Mouse (Mus musculus): Measurements from ENCODE around the gene Chchd1.

Gene Chchd1

DNA sequence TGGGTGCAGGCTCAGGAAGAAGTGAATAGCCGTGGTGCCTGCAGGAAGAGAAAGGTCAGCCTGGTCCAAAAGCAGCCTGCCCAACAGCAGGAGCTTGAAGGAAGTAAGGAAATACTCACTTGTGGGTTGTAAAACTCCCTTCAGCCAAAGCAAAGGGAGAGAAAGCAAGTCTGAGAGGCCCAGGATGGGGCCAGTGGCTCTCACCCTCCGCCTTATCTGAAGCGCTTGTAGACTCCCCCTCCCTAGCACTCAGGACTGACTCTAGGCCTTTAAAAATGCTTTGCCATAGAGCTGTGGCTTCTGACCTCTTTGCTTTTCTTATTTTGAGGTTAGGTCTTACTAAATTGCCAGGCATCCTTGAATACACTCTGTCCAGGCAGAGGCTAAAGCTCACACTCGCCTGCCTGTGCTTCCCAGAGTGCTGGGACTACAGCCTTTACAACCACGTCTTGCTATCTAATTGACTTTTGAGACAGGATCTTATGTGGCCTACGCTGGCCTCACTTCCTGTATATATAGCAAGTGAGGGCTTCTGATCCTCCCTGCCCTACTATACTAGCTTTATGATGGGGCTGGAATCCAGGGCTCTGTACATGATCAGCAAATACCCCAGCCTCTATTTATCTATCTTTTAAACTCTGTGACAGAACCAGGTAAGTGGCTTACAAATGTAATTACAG lies 23.0 kb downstream of the Chchd1 start:
- no peak for DNase-seq (ENCODE audit: low spot score)

DNA sequence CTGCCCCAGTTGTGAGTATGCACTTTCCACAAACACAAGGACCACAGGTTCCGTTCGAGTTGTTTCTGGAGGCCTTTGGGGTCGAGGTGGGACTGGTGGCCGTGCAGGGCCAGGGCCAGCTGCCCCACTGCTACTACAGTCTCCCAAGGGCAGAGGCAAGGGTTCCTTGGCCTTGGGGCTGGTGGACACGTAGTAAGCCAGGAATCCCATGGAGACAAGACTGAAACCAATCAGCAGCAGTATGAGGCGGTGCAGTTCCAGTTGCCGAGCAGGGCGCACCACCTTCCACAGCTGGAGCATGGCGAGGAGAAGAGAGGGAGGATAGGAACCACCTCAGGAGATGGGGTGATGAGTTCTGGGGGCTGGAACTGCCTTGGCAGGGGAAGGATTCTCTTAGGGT lies 27.1 kb downstream of the Chchd1 start:
- no peak for DNase-seq (ENCODE audit: low spot score)

DNA sequence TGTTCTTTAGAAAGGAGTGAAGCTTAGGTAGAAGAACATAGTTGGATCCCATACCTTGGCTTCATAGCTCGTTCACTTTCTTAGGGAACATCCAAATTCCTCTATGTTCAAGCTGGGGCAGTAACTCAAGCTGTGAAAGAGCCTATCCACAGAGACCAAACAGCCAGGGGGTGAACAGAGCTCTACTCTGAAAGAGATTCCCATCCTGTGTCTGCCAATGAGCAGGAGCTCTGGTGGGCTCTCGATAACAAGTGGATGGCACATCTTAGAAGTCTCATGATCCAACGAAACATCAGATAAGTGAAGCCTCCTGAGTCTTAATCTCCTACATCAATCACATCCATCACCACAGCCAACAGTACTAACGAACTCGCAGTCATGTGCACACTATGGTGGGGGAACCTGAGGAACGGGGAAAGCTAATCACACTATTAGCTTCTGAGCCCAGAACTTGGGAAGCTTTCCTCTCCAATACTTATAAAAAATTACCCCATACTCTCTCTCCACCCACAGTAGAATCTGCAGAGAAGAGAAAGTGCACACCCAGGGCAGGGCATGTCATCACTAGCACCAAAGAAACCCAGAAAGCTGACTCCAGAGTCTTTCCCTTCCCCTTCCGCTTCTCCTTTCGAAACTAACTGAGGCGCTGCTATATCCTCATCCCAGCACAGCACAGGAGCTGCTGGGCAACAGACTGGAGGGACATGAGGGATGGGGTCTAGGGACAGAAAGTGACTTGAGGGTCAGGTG lies 28.2 kb downstream of the Chchd1 start:
- DNase-seq (ENCODE audit: low spot score): no peak

DNA sequence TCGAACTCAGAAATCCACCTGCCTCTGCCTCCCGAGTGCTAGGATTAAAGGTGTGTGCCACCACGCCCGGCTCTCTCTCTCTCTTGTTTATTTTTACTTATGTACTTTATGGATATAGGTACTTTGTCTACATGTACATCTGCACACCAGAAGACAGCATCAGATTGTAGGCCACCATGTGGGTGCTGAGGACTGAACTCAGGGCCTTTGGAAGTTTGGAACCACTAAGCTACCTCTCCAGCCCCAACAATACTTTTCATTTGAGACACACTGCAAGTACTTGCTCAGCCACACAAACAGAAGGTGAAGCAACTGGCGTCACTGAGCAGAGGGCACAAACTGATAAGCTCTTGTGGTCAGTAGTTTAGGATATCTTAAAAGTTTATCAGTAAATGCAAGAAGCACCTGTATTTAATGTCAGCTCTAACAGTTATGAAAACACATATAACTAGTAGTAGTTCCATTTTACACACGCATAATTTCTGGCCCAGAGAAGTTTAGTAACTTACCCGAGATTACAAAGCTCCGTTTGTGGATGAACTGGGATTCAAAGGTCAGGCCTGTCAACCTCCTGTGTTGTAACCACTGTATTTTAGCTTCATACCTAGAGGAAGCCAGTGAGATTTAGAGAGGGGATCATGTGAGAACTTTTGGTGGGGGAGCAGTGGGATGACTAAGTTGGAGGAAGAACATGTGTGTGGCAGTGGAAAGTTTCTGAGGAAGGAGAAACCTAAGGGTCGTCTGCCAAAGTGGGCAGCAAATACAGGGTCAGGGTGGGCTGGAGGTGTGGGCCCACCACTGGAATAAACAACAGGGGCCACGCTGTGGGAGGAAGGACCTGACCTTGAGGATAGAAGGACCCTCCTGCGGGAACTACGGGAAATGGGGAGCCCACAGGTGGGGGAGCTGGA lies 30.5 kb downstream of the Chchd1 start:
- peak; percentile 11 for DNase-seq (ENCODE audit: low spot score)

DNA sequence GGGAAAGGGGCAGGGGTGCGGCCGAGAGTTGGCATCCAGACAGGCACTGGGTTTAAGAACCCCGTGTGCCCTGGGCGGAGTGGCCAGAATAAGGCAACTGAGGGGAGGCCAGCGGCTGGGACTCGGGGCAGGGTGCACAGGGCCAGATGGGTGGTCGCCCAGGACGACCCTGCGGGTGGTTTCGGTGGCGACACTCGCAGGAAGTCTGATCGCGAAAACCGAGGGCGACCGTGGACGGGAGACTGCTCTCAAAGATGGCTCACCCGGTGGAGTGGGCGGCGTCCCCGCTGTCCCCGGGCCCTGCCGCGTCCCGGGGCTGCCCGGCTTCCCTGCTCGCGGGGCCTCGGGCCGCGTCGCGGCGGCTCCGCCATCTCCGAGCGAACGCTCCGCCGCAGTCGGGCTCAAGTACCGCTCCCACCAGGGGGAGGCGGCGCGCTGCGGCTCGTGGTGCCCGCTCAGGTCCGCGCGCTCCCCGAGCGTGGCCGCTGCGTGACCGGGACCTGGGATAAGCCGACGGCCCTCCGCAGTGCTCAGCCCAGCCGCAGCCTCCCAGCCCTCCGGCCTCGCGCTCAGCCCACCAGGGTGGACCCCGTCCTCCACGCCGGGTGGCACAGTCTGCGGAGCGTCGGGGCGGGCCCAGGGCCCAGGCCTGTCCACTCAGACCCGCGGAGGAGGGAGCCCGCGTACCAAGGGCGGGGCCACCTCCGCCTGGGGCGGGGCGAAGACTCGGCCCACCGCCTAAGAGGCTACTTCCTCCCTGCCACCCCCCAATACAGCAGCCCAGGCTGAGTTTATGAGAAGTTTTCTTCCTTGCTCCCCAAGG lies 31.4 kb downstream of the Chchd1 start, which contains the start of gene Ndst2:
TSS of gene Ndst2 (minus strand) at position 611 of the 823 bp plus-strand sequence.
- peak; percentile 75 for DNase-seq (ENCODE audit: low spot score)

DNA sequence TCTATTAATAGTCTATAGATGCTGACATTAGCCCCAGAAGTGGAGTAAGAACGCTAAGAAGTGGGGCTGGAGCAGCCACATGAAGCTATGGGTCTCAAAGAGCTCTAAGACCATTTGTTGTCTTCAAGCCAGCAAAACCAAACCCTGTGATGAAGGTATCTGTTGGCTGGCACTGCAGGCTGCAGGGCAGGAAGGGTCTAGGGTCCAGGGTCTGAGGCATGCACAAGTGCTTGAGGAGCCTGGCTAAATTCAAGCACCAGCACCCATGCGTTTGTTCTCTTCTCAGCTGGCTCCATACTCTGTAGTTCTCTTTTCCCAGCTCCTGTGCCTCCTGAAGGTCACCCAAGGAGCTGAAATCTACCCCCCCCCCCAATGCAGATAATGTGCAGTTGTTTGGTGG lies 32.2 kb downstream of the Chchd1 start:
- no peak for DNase-seq (ENCODE audit: low spot score)

DNA sequence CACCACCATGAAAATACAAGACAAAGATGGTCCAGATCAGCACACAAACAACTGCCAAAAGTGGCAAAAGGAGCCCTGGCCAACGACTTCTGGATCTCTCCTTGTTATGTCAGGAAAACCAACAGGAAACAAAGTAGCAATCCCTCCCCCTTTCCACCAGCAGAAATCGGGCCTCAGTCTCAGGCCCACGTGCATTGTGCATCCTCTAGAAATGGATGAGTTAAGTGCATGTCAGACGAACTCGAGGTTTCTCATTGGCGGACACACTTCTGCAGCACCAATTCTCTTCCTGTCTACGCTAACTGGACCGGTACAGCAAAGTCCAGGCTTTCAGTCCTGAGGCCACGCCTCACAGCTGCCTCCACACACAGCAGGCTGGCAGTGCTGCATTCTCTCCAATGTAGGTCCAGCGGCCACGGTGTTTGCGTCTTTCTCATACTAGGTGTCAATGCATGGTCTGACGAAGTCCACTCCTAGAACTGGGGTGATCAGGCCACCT lies 33.1 kb downstream of the Chchd1 start:
- DNase-seq (ENCODE audit: low spot score): no peak

DNA sequence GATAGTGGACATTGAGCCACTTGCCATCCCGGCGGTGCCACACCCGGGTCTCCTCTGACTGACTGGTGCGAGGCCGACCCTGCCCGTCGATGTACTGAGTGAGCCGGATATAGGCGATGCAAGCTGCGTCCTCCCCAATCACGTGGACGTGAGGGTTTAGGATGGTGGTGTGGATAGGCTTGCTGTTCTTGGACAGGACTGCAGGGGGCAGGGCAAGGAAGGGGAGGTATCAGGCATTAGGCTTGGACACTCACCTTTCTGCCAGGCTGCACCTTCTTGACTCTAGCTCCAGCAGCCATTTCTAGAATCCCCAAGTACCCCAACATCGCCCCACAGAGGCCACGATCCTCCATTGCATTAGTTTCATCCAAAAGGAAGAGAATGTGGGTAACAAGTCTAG lies 34.5 kb downstream of the Chchd1 start:
- DNase-seq (ENCODE audit: low spot score): peak; percentile 16

DNA sequence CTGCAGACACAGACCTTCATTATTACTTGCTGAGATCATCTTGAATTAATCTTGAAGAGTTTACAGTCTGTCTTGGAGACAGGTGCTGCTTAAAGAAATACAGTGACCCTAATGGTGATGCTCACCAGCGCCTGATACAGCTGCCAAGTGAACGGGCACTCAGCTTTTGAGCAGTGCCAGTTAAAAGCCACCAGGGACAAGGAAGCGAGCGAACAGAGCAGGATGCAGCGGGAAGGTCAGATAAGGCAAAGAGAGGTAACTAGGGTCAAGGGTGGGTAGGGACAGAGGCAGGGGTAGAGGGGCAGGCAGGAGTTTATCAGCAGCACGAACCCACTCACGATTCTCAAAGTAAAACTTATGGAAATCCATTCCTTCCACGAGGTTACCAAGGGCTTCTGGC lies 35.7 kb downstream of the Chchd1 start:
- DNase-seq (ENCODE audit: low spot score): no peak

DNA sequence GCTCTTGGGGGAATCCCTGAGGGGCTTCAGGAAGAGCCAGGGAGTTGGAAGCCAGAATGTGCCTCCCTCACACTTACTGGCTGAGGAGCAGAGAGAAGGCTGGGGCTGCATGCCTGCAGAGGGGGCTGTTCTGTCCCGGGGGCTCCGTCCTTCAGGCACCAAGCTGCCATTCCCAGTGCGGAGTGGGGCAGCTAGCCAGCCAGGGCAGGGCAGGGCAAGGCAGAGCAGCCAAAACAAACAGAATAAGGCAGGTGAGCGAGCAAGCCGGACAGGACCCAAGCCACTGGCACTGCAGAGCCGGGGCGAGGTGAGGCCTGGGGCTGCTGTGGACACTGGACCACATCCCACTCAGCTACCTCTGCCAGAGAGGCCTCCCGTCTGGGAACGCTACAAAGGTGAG lies 38.5 kb downstream of the Chchd1 start:
- no peak for DNase-seq (ENCODE audit: low spot score)

DNA sequence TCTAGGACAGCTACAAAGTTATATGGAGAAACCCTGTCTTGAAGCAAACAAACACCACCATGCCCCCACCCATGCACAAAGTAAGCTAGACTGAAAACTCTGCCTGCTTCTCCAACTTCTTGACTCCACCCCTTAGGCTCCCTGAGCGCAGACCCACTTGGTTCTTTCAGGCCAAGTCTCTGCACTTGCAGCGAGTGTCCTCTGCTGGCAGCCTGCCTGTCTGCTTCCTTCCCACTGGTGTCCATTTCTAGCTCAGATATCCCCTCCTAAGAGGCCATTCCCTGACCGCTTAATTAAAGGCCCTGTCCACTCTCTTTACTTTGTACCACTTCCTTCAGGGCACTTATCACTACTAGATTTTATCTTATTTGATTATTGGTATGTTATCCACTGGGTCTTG lies 40.8 kb downstream of the Chchd1 start:
- DNase-seq (ENCODE audit: low spot score): no peak

DNA sequence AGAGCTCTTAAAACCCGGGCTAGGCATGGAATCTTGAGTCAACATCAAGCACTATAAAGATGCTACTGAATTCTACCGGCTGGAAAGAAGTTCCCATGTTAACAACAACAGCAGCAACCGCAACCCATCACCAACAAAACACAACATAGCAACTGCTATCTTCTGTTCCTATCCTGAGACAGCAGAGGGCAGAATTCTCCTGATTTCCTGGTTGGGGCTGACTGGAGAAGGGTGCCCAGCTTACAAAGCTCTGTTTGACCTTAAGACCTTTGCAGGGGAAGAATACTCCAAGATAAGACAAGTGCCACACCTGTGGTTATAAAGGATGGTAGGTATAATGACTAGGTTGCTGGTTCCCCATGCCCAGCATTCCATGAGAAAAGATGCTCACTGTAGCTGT lies 44.1 kb downstream of the Chchd1 start:
- DNase-seq (ENCODE audit: low spot score): no peak

DNA sequence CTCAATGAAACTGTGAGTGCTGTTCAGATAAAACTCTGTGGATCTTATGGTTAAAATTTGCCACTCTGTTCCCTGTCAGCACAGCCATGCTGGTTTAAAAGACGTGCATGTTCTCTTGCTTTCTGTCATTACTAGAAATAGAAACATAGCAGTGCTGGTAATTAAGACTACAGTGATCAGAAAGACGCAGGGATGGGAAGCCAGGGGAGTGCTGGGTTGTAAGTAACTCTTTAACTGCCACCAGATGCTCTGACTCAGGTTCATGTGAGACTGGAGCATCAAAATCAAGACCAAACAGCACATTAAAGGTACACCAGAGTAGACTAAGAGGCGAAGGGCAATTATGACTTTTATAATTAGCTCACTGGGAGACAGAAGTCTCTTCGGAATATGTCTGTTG lies 45.6 kb downstream of the Chchd1 start:
- no peak for DNase-seq (ENCODE audit: low spot score)

DNA sequence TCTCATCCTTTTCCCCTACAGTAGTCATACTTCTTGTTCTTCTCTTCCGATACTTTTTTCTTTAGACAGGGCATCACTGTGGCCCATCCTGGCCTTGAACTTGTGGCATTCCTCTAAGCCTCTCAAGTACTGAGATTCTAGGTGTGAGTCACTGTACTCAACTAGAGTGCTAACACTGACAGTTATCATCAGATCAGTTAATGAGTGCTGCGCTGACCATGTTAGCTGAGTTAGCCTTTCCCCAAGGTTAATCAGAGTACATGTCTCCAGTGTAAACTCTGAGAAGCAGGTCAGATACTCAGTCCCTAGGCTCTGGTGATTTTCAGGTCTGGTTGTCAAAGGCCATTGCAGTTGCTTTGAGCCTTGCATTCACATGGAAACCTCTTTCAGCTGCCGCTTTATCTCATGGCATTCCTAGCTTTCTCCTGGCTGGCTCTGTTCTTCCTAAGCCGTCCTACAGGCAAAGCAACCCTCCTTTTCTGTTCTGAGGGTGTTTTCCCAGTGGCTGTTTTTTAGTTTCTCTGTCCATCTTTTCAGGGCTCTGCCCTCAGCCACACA lies 46.8 kb downstream of the Chchd1 start:
- DNase-seq (ENCODE audit: low spot score): no peak

DNA sequence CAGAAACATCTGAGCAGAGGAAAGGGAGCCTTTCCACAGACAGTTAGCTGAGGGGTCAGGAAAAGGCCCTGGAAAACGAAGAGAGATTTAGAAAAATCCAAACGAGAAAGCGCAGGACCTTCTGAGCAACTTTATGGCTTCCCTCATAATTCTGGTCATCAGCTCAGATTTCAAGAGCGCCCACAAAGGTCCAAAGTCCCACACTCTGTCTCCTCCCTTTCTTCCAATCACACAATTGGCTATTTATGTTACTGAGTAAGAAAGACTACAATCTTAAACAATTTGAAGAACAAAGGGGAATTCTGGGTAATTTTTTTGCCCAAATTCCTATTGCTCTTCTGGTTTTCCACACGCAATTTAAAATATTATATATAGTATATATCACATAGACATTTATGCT lies 47.7 kb downstream of the Chchd1 start:
- no peak for DNase-seq (ENCODE audit: low spot score)

DNA sequence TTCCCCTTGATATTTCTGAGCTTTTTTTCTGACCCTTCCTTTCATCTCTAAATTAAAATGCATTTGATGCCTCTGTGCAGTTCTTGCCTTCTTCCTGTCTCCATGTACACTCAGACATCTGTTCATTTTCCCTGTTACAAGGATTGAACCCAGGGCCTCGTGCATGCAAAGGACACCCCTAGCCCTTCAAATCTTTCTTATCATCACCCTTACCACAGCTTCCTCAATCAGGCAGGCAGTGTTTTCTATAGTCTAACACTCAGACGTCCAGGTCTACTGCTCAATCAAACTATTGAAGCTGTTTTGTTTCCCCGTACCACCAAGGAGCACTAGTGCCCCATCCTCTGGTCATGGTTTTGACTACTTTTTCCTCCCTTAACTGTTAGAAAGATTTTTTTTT lies 51.0 kb downstream of the Chchd1 start:
- DNase-seq (ENCODE audit: low spot score): no peak
